In the genomic region with DNA sequence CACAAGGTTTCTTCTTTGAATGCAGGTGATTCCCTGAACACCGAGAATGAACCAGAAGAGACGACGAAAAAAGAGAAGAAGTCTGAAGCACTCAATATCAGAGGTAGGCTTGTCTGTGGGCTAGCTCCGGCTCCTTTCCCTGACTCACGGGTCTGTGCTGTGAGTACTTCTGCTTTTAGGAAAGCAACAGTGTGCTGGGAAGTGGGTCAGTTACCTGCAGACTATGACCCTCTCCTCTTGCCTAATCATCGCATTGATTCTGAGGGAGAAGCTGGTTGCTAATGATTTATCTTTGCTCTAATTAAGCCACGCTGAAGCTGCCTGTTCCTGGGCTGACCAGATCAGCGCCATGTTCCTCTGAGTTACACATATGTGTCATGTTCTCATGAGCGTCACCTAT, we compare ENCODE assay signal across 12 mouse cellular contexts. TPM values are rescaled to one million over a fixed set of nuclear protein-coding genes. Genes with fewer than 3 reads are reported as not detected.
DNase-seq lines count a peak whose midpoint lies in the region; ATAC-seq and TF ChIP-seq lines count a peak whose summit lies in the region.
"Had no signal": no experiment of that assay in that cellular context is flagged by ENCODE, and none has a peak within 500 bp of the region (broad histone marks: within the 10 kb centered on the region; RNA-seq: fewer than 3 reads in every experiment).

No protein-coding gene starts in this region.

- no peak for TF ChIP-seq CTCF in liver, adult 2 months (IDR thresholded peaks at IDR 0.05; ENCODE audit: low read depth, low read length)

- no peak overlapping the region for H3K9ac ChIP-seq in limb, embryonic 12.5 days (replicated peaks)
- peak overlapping the region; percentile 95 for H3K9ac ChIP-seq in forebrain, embryonic 14.5 days (ENCODE audit: low read length)
- H3K9ac ChIP-seq in liver, adult 2 months (ENCODE audit: low read depth, low read length) = no peak overlapping the region
- H3K9ac ChIP-seq in neural tube, embryonic 14.5 days (replicated peaks; ENCODE audit: low read depth, low read length) = no peak overlapping the region

- no peak overlapping the region for H3K27ac ChIP-seq in limb, embryonic 12.5 days
- no peak overlapping the region for H3K27ac ChIP-seq in limb, embryonic 10.5 days
- no peak overlapping the region for H3K27ac ChIP-seq in forebrain, embryonic 14.5 days (ENCODE audit: low read depth, low read length)
- peak overlapping the region; percentile 84 for H3K27ac ChIP-seq in liver, adult 2 months (replicated peaks; ENCODE audit: insufficient read depth, low read depth, low read length)
- no peak overlapping the region for H3K27ac ChIP-seq in neural tube, embryonic 14.5 days (ENCODE audit: low read depth, low read length)

- H3K9me3 ChIP-seq in limb, embryonic 12.5 days = no peaks in the 10 kb centered on the region
- no peaks in the 10 kb centered on the region for H3K9me3 ChIP-seq in limb, embryonic 10.5 days (replicated peaks)
- no peaks in the 10 kb centered on the region for H3K9me3 ChIP-seq in forebrain, embryonic 14.5 days (replicated peaks; ENCODE audit: control insufficient read depth, low read length)
- no peaks in the 10 kb centered on the region for H3K9me3 ChIP-seq in neural tube, embryonic 14.5 days (ENCODE audit: control insufficient read depth, low read length)

- ATAC-seq in limb, embryonic 12.5 days (ENCODE audit: insufficient number of reproducible peaks, insufficient read depth, low FRiP score, low TSS enrichment, low read depth) = no peak
- ATAC-seq in forebrain, embryonic 14.5 days = no peak
- ATAC-seq in neural tube, embryonic 14.5 days (ENCODE audit: low read depth) = no peak
- ATAC-seq in inflammation-experienced regulatory T-cells, adult 6 months = no peak

- 86% methylated on average over 9 of the region's 9 CpGs for WGBS in limb, embryonic 12.5 days
- 83% methylated on average over 9 of the region's 9 CpGs for WGBS in limb, embryonic 10.5 days
- 88% methylated on average over 9 of the region's 9 CpGs for WGBS in forebrain, embryonic 14.5 days
- WGBS in liver, adult 2 months = 24% methylated on average over 9 of the region's 9 CpGs
- WGBS in neural tube, embryonic 14.5 days = 88% methylated on average over 9 of the region's 9 CpGs

- H3K4me2 ChIP-seq in limb, embryonic 12.5 days = no peak overlapping the region
- peak overlapping the region; percentile 90 for H3K4me2 ChIP-seq in forebrain, embryonic 14.5 days (ENCODE audit: low read length)
- H3K4me2 ChIP-seq in neural tube, embryonic 14.5 days (ENCODE audit: low read depth, low read length) = peak overlapping the region; percentile 84

- H3K4me3 ChIP-seq in limb, embryonic 12.5 days (replicated peaks) = peak overlapping the region; percentile 55; the same call in 1 of the 2 replicates
- no peak overlapping the region for H3K4me3 ChIP-seq in limb, embryonic 10.5 days
- H3K4me3 ChIP-seq in forebrain, embryonic 14.5 days (ENCODE audit: low read depth, low read length) = peak overlapping the region; percentile 72
- peak overlapping the region; percentile 81; the same call in 1 of the 2 replicates for H3K4me3 ChIP-seq in liver, adult 2 months (ENCODE audit: insufficient read depth, low read depth, low read length)
- peak overlapping the region; percentile 49 for H3K4me3 ChIP-seq in neural tube, embryonic 14.5 days (ENCODE audit: low read depth, low read length)

- H3K36me3 ChIP-seq in limb, embryonic 12.5 days = no peaks in the 10 kb centered on the region
- no peaks in the 10 kb centered on the region for H3K36me3 ChIP-seq in limb, embryonic 10.5 days
- H3K36me3 ChIP-seq in forebrain, embryonic 14.5 days (ENCODE audit: control insufficient read depth, insufficient read depth, low read length) = no peaks in the 10 kb centered on the region
- H3K36me3 ChIP-seq in liver, adult 2 months (ENCODE audit: control insufficient read depth, insufficient read depth, low read length) = no peaks in the 10 kb centered on the region; the same call in 1 of the 2 replicates
- H3K36me3 ChIP-seq in neural tube, embryonic 14.5 days (ENCODE audit: control insufficient read depth, insufficient read depth, low read length) = no peaks in the 10 kb centered on the region

- peaks cover 17% of the 10 kb centered on the region for H3K4me1 ChIP-seq in limb, embryonic 12.5 days (replicated peaks)
- H3K4me1 ChIP-seq in limb, embryonic 10.5 days = peaks cover 15% of the 10 kb centered on the region
- 0 out of 2 replicates have a peak, but pooled peaks cover 4% of the 10 kb centered on the region for H3K4me1 ChIP-seq in forebrain, embryonic 14.5 days (ENCODE audit: control insufficient read depth, insufficient read depth, low read length)
- peaks cover 22% of the 10 kb centered on the region for H3K4me1 ChIP-seq in liver, adult 2 months (ENCODE audit: control insufficient read depth, insufficient read depth, low read length)
- peaks cover 4% of the 10 kb centered on the region; the same call in 1 of the 2 replicates for H3K4me1 ChIP-seq in neural tube, embryonic 14.5 days (ENCODE audit: control insufficient read depth, insufficient read depth, low read length)

- TF ChIP-seq POLR2A in liver, adult 2 months (IDR thresholded peaks at IDR 0.05; ENCODE audit: extremely low read depth, insufficient read depth, low read length) = no peak

- peaks cover 17% of the 10 kb centered on the region for H3K79me2 ChIP-seq in liver, adult 2 months (ENCODE audit: control insufficient read depth, insufficient read depth, low read length)

- DNase-seq in limb, embryonic 10.5 days (ENCODE audit: low spot score) = no peak
- DNase-seq in forebrain, embryonic 14.5 days (ENCODE audit: low spot score) = no peak
- DNase-seq in liver, adult 2 months (ENCODE audit: extremely low read depth, low read depth, low spot score) = peak; percentile 99
- no peak for DNase-seq in ovary, postnatal 14 days (ENCODE audit: low spot score)
- DNase-seq: adrenal gland, adult 8-10 months; cerebellum, adult 18-20 months; kidney, adult 2 months; layer of hippocampus, postnatal 36 days; lung, postnatal 10 days had no signal

- peaks cover 53% of the 10 kb centered on the region for H3K27me3 ChIP-seq in limb, embryonic 12.5 days
- peaks cover 48% of the 10 kb centered on the region for H3K27me3 ChIP-seq in limb, embryonic 10.5 days (ENCODE audit: low read depth, poor library complexity, severe bottlenecking)
- H3K27me3 ChIP-seq in forebrain, embryonic 14.5 days (replicated peaks; ENCODE audit: control insufficient read depth, insufficient read depth, low read length) = no peaks in the 10 kb centered on the region; the same call in 1 of the 2 replicates
- no peaks in the 10 kb centered on the region for H3K27me3 ChIP-seq in liver, adult 2 months (ENCODE audit: control insufficient read depth, insufficient read depth, low read length)
- peaks cover 7% of the 10 kb centered on the region; the same call in 1 of the 2 replicates for H3K27me3 ChIP-seq in neural tube, embryonic 14.5 days (ENCODE audit: control insufficient read depth, insufficient read depth, low read length)

RNA-seq across cellular contexts. Expression of gene Slc30a10, which starts 1.7 kb away (rescaled TPM):
- 0.39 and 0.54 TPM in 2 replicates for polyA plus RNA-seq in limb, embryonic 12.5 days (2016; fragmentation: Nextera tagmentation; extraction: Ambion mirVana)
- 0.86 and 1.2 TPM in 2 replicates for polyA plus RNA-seq in limb, embryonic 10.5 days (2016; fragmentation: Nextera tagmentation; extraction: Ambion mirVana)
- polyA plus RNA-seq in forebrain, embryonic 14.5 days (2014; fragmentation: Nextera tagmentation; extraction: Ambion mirVana) = 10.5 and 11.0 TPM in 2 replicates
- total RNA-seq in liver, adult 2 months (2014; rRNA removed) = 7.6 and 9.2 TPM in 2 replicates
- 23.5 and 26.6 TPM in 2 replicates for polyA plus RNA-seq in liver, adult 2 months (2012; rRNA removed)
- 5.8 and 6.3 TPM in 2 replicates for polyA plus RNA-seq in neural tube, embryonic 14.5 days (2014; fragmentation: Nextera tagmentation; extraction: Ambion mirVana)
- not detected for polyA plus RNA-seq in inflammation-experienced regulatory T-cells, adult 6 months (2017; shearing (Covaris generic))
- total RNA-seq: adrenal gland, adult 8-10 months had no signal
- polyA plus RNA-seq: kidney, adult 2 months had no signal
